Mouse (Mus musculus): ENCODE measurements around the gene Kcnab3. TPM values are rescaled to one million over a fixed set of nuclear protein-coding genes. Genes with fewer than 3 reads are reported as not detected.
A peak's percentile ranks its signal among the peaks of the same experiment; 100 is the strongest.

The Kcnab3 gene
- total RNA-seq, 2 experiments from 2014 or later, result 72.6 to 78.9 TPM

DNA sequence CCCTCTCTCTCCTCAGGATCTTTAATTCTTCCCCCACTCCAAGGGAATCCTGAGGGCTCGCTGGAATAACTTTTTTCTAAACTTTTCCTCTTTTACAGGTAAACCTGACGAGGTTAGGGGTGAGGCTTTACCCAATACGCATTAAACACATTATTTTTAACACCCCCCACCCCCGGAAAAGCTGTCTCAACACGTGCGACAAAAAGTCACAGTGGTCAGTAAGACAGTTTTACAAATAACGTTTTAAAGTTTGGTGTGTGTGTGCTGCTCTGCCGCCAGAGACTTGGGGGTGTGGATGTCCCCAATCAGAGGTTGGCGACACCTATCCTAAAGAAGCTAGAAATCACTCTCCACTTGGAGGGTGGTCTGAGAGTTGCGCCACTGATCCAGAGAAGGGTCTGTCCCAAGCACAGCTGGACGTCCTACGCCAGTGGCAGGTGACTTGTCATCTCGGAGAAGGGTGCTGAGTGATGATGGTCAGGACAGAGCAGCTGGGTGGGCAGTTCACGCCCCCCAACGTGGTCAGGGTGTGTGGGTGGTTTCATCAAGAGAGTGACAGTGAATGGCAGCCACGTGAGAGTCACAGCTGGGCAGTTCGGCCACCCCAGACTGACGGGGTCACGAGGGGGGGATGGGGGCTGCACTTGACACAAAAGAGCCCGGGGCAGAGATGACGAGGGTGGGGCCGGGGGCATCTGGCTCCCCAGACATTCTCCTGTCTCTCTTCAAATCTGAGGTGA is 41.7 kb downstream of the Kcnab3 start:
- intact Hi-C loops (cut with DNase I), result loop anchor here (1.0 to 5.0 kb wide), 4 partner anchors 27 to 270 kb away; partner anchors contain the start of genes Cntrob, Per1, Rnf227 and Trappc1

DNA sequence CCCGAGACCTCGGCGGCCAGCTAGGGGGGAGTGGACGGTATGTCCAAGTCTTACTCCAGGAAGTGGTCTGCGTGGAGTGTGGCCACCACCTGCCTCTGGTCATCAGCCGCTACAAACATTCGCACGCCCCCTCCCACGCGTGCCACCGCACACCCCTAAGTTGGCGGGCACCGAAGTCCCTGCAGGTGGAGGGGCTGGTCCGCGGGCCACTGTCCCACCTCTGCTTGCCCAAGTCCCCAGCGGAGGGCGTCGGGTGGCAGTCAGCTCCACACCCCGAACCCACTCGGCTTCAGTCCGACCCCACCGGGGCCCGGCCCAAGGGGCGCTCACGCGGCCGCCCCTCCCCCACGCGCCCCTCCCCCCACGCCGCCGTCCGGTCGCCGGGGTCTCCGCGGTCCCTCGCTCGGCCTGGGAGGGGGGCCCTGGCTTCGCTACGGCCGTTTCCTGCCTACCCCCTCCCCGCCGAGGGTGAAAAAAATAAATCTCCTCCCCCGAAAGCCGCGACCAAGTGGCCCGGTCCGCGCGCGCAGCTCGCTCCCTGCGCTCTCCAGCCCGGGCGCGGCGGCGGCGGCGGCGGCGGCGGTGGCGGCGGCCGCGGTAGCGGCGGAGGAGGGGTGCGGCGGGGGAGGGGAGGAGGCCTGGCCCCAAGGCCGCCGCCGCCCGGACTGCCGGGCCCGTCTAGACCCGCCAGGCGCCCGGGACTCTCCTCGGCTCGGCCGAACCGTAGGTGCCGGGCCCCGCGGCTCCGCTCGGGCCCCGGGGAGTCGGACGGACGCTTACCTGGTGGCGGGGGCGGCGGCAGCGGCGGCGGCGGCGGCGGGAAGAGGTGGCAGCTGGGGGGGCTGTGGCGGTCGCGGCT is 42.5 kb downstream of the Kcnab3 start:
- intact Hi-C loops (cut with DNase I), result loop anchor here (5.0 kb wide), 2 partner anchors 46 to 271 kb away; partner anchors contain the start of genes Cntrob, Per1 and Trappc1
- DNase-seq (ENCODE audit: low spot score in 2 of 2), result peak; percentile 37 to 51

More for the DNA sequence above, 41.7 kb downstream of the Kcnab3 start:
- no peak for DNase-seq (ENCODE audit: low spot score in 2 of 2)

DNA sequence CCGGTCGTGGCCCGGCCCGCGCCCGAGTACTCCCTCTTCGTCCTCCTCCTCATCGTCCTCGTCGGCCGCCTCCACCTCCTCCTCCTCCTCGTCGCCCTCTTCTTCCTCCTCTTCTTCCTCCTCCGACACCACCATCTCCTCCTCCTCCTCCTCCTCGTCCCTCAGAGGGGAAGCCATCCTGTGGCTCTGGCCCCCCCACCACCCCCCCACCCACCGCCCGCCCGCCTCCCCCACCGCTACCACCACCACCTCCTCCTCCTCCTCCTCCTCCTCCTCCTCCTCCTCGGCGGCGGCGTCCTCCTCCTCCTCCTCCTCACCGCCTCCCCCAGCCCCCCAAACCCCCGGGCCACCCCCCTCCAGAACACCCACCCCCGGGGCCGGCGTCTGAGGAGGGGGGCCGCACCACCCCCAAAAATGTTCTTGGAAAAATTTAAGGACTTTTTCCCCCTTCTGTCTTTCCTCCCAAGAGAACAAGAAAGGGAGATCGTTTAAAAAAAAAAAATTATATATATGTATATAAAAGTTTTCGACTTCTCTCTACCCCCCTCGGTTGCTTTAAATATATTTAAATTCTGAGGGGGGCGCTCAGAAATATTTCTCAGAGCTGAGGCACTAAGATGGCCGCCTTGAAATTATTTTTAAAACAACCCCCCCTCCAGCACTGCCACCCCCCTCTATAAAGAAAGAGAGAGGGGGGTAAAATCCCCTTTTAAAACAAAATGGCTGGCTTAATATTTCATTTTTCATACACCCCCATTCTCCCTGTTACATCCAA is 43.3 kb downstream of the Kcnab3 start, which contains the start of gene Chd3:
Gene Chd3 (minus strand): TSS at position 192 of the 775 bp plus-strand sequence.
- intact Hi-C loops (cut with DNase I), result loop anchor here (5.0 kb wide), 2 partner anchors 47 to 272 kb away; partner anchors contain the start of genes Cntrob, Per1 and Trappc1
- DNase-seq (ENCODE audit: low spot score in 2 of 2), result no peak

DNA sequence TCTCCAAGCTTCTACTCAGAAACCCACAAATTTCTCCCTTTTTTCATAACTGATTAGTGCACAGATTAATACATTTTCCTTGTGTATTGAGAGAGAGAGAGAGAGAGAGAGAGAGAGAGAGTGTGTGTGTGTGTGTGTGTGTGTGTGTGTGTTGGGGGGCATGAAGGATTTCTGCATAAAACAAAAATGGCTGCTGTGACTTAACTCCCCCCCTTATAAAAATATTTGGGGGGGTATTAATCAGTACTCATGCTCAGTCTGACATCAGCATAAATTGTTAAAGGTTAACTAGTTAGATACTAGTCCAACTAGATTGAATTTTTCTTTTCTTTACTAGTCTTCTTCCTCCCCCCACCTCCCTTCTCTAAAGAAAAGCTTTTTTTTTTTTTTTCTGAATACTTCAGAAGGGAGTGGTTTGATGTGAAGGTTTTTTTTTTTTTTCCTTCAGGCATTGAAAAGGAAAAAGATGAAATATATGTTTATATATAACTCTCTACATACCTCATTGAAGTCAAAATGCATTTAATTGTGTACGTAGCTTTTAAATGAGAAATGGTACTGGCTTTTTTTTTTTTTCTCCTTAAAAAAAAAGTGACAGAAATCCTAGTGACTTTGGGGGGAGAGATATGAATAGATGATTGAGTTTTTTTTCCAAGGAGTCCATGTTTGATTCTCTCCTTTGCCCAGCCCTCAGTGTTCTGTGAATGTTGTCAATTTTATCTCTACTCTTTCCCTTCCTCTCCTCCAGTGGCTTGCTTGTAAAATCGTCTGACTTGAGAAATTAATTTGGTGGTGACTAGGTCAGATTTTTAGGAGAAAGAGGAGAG is 44.1 kb downstream of the Kcnab3 start:
- no peak for DNase-seq (ENCODE audit: low spot score in 2 of 2)
- intact Hi-C loops (cut with DNase I), result loop anchor here (5.0 kb wide), 2 partner anchors 48 to 273 kb away; partner anchors contain the start of genes Cntrob, Per1 and Trappc1

DNA sequence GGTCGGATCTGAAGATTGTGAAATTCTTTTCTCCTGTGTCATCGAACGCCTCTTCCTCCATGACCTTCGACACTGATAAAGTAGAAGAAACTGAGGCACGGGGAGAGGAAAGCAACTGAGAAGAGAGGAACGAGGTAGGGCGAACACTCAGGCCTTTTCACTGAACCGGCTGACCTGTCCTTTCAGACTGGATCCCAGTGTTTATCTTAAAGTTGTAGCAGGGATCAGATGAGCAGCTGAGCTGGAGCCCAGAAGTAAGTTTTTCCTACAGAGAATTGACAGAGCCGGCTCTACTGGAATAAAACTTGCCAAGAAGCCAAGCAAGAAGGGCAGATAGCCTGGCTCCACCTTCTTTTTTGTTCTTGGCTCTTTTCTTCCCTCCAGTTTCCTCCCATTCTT is 44.8 kb downstream of the Kcnab3 start:
- no peak for DNase-seq (ENCODE audit: low spot score in 2 of 2)
- intact Hi-C loops (cut with DNase I), result no loop called here

DNA sequence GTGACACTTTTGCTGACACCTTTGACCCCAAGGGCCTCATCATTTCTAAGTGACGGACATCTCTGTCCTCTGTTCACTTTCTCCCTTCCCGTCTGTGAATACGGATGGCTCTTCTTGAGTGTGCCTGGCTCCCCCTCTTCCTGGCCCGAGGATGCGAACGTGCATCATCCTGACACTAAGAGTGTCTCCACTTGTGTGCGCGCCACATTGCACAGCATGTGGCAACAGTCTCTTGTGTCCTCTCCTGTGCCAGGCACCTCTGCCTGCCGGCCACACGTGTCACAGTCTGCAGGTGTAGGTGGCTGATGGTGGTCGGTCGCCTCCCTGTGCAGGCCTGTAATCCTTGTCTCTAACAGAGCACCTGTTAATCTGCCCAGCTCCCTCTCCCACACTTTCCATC is 45.5 kb downstream of the Kcnab3 start:
- peak in 1 of 2 experiments; percentile 18 for DNase-seq (ENCODE audit: low spot score in 2 of 2)
- intact Hi-C loops (cut with DNase I), result no loop called here

DNA sequence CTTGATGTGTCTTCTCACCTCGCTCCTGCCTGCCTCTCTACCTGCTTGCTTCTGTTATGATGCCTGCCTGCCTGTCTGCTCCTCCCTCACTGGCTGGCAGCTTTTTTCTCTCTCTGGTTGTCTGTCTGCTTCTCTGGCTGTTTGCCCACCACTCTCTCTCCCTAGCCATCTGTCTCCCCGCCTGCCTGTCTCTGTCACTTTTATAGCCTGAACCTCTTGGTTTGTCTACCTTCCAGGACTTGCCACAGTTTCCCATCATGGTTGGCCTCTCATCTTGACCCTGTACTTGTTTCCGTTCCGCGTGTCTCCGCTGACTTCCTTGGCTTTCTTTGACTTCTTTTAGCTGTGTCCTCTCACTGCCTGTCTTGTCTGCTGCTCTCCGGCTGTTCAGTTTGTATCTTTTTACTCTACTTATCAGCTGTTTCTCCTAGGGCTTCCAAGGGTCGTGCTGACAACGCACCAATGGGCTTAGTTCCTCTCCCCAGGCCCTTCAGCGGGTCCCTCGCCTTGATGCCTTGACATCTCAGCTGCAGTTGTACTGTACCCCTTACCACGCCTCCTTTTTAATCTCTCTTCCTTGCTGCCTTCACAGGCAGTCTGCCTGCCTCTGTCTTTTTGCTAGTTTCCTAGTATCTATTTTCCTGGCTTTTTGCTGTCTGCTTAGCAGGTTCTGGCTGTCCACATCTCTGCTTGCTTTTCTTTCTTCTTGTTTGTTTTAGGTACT is 46.2 kb downstream of the Kcnab3 start:
- DNase-seq (ENCODE audit: low spot score in 2 of 2), result peak; percentile 53 to 61
- intact Hi-C loops (cut with DNase I), result no loop called here

DNA sequence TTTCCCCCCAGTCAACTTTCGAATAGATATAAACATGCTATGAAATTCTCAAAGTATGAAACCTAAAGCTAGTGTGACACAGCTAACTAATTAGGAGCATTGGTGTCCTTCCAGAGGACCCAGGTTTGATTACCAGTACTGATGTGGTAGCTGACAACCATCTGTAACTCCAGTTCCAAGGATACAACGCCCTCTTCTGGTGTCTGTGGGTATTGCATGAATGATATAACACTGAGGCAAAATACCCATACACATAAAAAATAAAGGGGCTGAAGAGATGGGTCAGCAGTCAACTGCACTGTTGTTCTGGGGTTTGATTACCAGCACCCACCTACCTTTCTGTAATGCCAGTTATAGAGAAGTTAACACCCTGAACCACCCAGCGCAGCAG is 46.7 kb downstream of the Kcnab3 start:
- intact Hi-C loops (cut with DNase I), result no loop called here

DNA sequence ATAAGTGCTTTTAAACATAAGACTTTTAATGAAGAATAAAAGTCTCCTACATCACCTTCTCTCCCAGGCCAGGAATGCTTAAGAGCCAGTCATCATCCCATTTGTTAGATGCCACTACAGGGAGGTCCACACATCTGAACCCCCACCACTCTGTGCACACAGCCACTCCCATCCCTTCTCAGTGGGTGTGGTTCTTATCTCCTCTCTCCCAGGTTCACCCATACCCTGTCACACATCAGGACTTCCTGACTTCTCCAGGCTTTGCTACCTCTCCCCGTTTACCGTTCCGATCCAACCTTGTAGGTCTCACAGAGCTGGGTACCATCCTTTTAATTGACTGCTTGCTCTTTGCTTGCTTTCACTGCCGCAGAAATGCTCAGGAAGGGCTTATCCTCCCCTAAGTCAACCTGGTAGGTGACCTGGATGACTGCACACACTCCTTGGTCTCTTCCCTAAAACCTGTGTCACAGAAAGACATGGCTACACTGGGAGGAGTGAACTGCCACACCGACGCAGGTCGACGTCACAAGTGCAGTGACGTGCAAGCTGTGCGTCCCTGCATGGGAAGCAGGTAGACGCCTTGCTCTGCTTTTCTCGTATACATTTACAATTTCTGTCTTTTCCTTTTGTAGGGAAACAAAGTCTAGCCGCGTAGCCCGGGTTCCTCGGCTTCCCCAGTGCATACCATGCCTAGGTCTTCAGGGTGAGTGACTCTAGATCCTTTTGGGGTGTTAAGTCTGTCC is 47.3 kb downstream of the Kcnab3 start:
- no peak for DNase-seq (ENCODE audit: low spot score in 2 of 2)
- intact Hi-C loops (cut with DNase I), result no loop called here

More for the DNA sequence above, 46.7 kb downstream of the Kcnab3 start:
- no peak for DNase-seq (ENCODE audit: low spot score in 2 of 2)

DNA sequence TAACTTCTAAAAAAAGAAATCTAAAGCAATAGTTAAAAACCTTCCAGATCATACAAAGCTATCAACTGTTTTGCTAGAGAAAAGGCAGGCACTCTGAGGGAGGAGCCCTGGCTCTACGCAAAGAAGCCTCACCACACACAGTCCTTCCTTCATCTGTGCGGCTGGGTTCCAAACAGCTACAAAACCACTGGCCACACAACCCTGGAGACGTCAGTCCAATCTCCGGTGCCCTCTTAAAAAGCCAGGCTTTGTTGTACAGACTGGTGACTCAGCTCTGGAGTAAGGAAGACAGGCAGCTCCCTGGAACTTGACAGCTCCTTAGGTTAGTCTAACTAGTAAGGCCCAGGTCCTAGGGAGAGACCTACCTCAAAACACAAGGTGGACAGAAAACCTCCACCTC is 49.6 kb downstream of the Kcnab3 start:
- intact Hi-C loops (cut with DNase I), result no loop called here
- DNase-seq (ENCODE audit: low spot score in 2 of 2), result no peak

DNA sequence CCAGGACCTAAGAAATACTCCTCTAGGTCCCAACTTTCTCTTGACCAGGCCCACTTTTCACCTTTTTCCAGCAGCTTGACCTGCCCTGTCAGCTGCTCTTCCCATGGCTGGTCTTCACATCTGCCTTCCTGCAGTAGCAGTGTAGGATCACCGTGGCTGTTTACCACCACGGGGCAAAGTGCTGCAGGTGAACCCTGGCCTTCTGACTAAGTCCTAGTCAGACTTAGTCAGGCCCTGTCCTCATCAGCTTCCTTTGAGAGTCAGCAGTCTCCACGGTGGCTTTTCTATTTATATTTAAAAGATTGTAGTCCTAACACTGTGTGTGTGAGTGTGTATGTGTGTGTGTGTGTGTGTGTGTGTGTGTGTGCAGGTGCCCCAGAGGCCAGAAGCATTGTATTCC is 51.7 kb downstream of the Kcnab3 start:
- DNase-seq (ENCODE audit: low spot score in 2 of 2), result no peak
- intact Hi-C loops (cut with DNase I), result no loop called here

DNA sequence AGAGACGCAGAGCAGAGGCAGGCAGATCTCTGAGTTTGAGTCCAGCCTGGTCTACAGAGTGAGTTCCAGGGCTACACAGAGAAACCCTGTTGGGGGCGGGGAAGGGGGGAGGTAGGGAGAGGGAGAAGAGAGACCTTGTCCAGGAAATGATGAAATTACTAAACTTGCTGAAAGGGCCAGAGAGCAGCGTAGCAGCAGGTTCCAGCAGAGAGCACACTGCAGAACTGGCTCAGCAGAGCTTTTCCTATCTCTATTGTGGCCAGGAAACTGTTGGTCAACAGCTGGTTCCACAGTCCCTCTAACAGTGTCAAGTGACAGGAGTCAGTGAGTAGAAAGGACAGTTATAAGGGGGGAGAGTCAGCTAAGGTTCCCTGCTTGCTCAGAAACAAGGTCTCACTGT is 53.5 kb downstream of the Kcnab3 start:
- intact Hi-C loops (cut with DNase I), result no loop called here

DNA sequence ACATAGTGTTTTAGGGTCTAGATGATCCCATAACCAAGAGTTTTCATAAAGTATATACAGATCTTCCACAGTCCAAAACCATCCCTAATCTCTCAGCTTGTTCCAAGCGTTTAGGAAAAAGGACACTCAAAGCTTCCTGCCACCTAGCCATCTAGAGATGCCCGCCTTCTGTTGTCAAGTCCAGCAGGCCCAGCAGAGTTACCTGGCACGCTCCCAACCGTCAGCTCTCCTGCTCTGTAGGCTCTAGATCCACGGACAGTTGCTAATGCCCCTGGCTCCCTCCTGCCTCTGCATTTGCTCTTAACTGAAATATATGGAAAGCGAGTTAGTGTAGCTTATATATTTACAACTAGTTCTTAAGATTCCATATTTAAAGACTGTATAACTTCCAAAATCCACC is 55.3 kb downstream of the Kcnab3 start:
- intact Hi-C loops (cut with DNase I), result no loop called here
- no peak for DNase-seq (ENCODE audit: low spot score in 2 of 2)

More for the DNA sequence above, 53.5 kb downstream of the Kcnab3 start:
- DNase-seq (ENCODE audit: low spot score in 2 of 2), result no peak

Other genes with a start within 250 kb of the Kcnab3 start
- 1,000 to 10,000 TPM; 1,090 to 1,186 TPM for gene Vamp2, start 237.8 kb upstream of the Kcnab3 start, total RNA-seq (2021)
- gene Per1, start 231.0 kb upstream of the Kcnab3 start, total RNA-seq (2021), result 100 to 1,000 TPM; 106 to 122 TPM
- gene Hes7, start 205.9 kb upstream of the Kcnab3 start, total RNA-seq (2021), result 1 to 10 TPM in 1 of 2 experiments, under 1 TPM in 1; 0.79 to 1.3 TPM
- gene 9130213A22Rik, start 203.7 kb upstream of the Kcnab3 start, total RNA-seq (2021), result under 1 TPM; 0.52 to 0.75 TPM
- 1 to 10 TPM; 4.3 to 6.8 TPM for gene Aloxe3, start 200.4 kb upstream of the Kcnab3 start, total RNA-seq (2021)
- gene Alox12b, start 169.3 kb upstream of the Kcnab3 start, total RNA-seq (2021), result 1 to 10 TPM; 6.0 to 6.1 TPM
- 1 to 10 TPM; 4.2 to 6.5 TPM for gene Alox8, start 128.4 kb upstream of the Kcnab3 start, total RNA-seq (2021)
- 1 to 10 TPM in 1 of 2 experiments, under 1 TPM in 1; 0.84 to 1.2 TPM for gene Gucy2e, start 89.2 kb upstream of the Kcnab3 start, total RNA-seq (2021)
- 10 to 100 TPM; 15.5 to 24.2 TPM for gene Cntrob, start 2.5 kb upstream of the Kcnab3 start, total RNA-seq (2021)
- 10 to 100 TPM; 50.9 to 59.8 TPM for gene Trappc1, start 2.3 kb upstream of the Kcnab3 start, total RNA-seq (2021)
- gene Rnf227, start 14.2 kb downstream of the Kcnab3 start, total RNA-seq (2021), result 100 to 1,000 TPM; 150 to 171 TPM
- 100 to 1,000 TPM; 421 to 443 TPM for gene Chd3, start 43.1 kb downstream of the Kcnab3 start, total RNA-seq (2021)
- 100 to 1,000 TPM in 1 of 2 experiments, 10 to 100 TPM in 1; 97.9 to 108 TPM for gene Naa38, start 69.2 kb downstream of the Kcnab3 start, total RNA-seq (2021)
- gene Cyb5d1, start 69.4 kb downstream of the Kcnab3 start, total RNA-seq (2021), result 10 to 100 TPM; 36.4 to 43.1 TPM
- 1 to 10 TPM; 2.9 to 4.7 TPM for gene Tmem88, start 72.0 kb downstream of the Kcnab3 start, total RNA-seq (2021)
- 10 to 100 TPM; 19.9 to 23.9 TPM for gene Kdm6b, start 87.4 kb downstream of the Kcnab3 start, total RNA-seq (2021)
- 1 to 10 TPM; 1.4 to 2.1 TPM for gene Dnah2, start 222.9 kb downstream of the Kcnab3 start, total RNA-seq (2021)
- gene Efnb3, start 233.9 kb downstream of the Kcnab3 start, total RNA-seq (2021), result 10 to 100 TPM; 56.1 to 57.3 TPM

Measured in left cerebral cortex, postnatal 36 days (tissue).